Mouse (Mus musculus): ENCODE measurements at regions not wholly inside any gene's neighbourhood (a gene's known extent, or its start where the extent isn't known, plus 50 kb on each side); places are given as distances from the start of the nearest gene placed in this dataset.

DNA sequence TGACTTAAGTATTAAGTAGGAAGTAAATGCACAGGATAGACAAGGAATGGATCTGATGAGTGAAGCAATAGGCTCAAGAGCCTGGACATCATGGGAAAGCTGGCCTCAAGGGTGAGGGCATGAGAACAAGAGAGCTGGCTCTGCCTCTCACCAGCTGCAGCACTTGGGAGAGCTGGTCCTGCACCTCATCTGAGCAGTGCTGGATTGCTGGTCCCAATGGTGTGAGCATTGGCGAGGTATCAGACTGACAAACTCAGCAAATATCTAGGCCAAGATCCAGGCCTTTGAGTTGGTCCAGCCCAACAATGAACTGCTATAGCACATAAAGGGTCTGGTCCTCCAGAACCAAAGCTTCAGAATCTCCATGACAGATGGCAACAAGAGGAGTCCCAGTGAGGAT lies 298.5 kb upstream of the Ldb2 start:
- H3K4me2 ChIP-seq (ENCODE audit: low read depth, low read length): no peak overlapping the region
- no peak overlapping the region for H3K4me3 ChIP-seq (ENCODE audit: low read depth, low read length)
- H3K9ac ChIP-seq (ENCODE audit: low read depth, low read length): no peak overlapping the region
- no peaks in the 10 kb centered on the region for H3K4me1 ChIP-seq (ENCODE audit: control insufficient read depth, low read depth, low read length)
- WGBS (ENCODE audit: insufficient replicate concordance): 42% methylated on average over 1 of the region's 1 CpGs
- ATAC-seq (ENCODE audit: low read depth): no peak
- no peaks in the 10 kb centered on the region for H3K27me3 ChIP-seq (ENCODE audit: control insufficient read depth, insufficient read depth, low read depth, low read length)
- H3K36me3 ChIP-seq (ENCODE audit: control insufficient read depth, insufficient read depth): no peaks in the 10 kb centered on the region
- no peaks in the 10 kb centered on the region for H3K9me3 ChIP-seq (replicated peaks; ENCODE audit: control insufficient read depth, low read length)
- H3K27ac ChIP-seq (ENCODE audit: low read length): no peak overlapping the region

DNA sequence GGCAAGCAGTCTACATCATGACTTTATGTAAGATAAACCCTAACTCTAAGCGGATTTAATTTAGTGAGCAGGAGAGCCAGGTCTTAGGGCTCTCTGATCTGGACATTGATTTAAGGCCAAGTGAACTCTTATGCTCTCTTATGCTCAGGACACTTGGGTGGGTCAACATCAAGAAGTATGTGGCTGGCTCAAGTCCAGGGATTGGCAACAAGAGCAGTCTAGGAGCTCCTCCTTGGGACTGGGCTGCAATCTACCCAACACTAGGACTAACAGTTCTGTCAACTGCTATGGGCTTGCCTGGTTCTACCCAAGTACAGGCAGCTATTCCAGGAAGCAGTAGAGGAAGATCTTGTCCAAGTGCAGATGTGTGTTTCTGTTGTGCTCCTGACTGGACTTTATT lies 285.3 kb upstream of the Ldb2 start:
- ATAC-seq (ENCODE audit: low read depth): no peak
- Histone ChIP-seq H3K9me3 (replicated peaks; ENCODE audit: control insufficient read depth, low read length) (no peaks in the 10 kb centered on the region), H3K4me2 (ENCODE audit: low read depth, low read length) (no peak overlapping the region), H3K27me3 (ENCODE audit: control insufficient read depth, insufficient read depth, low read depth, low read length) (no peaks in the 10 kb centered on the region), H3K36me3 (ENCODE audit: control insufficient read depth, insufficient read depth) (no peaks in the 10 kb centered on the region), H3K27ac (ENCODE audit: low read length) (no peak overlapping the region), H3K9ac (ENCODE audit: low read depth, low read length) (no peak overlapping the region), H3K4me1 (ENCODE audit: control insufficient read depth, low read depth, low read length) (no peaks in the 10 kb centered on the region), H3K4me3 (ENCODE audit: low read depth, low read length) (no peak overlapping the region)
- whole genome bisulfite sequencing (ENCODE audit: insufficient replicate concordance): 63% methylated on average over 1 of the region's 1 CpGs

DNA sequence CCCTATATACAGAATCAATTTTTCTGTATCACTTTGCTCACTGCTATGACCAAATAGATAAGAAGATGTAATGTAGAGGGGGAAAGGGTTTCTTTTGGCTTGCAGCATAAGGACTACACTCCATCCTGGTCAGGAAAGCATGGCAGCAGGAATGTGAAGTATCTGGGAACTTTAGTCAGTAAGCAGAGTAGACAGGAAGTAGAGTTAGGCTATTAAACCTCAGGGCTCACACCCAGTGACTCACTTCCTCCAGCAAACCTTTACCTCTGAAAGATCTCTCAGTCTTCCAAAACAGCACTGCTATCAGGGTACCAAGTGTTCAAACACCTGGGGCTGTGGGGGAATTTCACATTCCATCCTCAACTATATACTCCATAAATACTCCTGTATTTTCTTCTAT lies 283.1 kb upstream of the Ldb2 start:
- ATAC-seq (ENCODE audit: low read depth): no peak
- Histone ChIP-seq H3K9ac (ENCODE audit: low read depth, low read length) (no peak overlapping the region), H3K4me3 (ENCODE audit: low read depth, low read length) (no peak overlapping the region), H3K4me2 (ENCODE audit: low read depth, low read length) (no peak overlapping the region), H3K4me1 (ENCODE audit: control insufficient read depth, low read depth, low read length) (no peaks in the 10 kb centered on the region), H3K36me3 (ENCODE audit: control insufficient read depth, insufficient read depth) (no peaks in the 10 kb centered on the region), H3K27me3 (ENCODE audit: control insufficient read depth, insufficient read depth, low read depth, low read length) (no peaks in the 10 kb centered on the region), H3K9me3 (replicated peaks; ENCODE audit: control insufficient read depth, low read length) (no peaks in the 10 kb centered on the region), H3K27ac (ENCODE audit: low read length) (no peak overlapping the region)

DNA sequence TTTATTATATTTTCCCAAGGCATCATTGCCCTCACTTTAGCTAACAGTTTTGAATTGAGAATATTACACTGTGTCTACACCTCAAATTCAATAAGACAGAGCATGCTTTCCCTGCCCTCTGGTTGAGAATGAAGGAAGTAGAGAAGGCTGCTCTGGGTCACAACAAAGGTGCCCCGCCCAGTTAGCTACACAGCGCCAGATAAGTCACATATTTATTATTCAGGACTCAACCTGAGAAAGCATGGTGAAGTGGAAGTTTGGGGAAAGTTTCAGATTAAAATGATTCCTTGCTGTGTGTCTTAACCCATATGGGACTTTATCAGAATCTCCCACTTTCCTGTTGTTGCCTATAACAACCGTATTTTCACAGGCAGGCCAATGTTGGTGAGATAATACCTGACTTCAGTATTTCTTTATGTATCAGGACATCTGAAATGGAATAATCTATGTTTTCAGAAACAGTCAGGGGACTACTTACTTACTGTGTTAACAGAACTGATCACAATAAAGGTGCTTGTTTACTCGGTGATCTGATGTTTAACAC lies 276.9 kb upstream of the Ldb2 start:
- Histone ChIP-seq H3K27ac (ENCODE audit: low read length) (no peak overlapping the region), H3K4me3 (ENCODE audit: low read depth, low read length) (no peak overlapping the region), H3K4me1 (ENCODE audit: control insufficient read depth, low read depth, low read length) (no peaks in the 10 kb centered on the region), H3K9ac (ENCODE audit: low read depth, low read length) (no peak overlapping the region), H3K27me3 (ENCODE audit: control insufficient read depth, insufficient read depth, low read depth, low read length) (no peaks in the 10 kb centered on the region), H3K4me2 (ENCODE audit: low read depth, low read length) (no peak overlapping the region), H3K36me3 (ENCODE audit: control insufficient read depth, insufficient read depth) (no peaks in the 10 kb centered on the region), H3K9me3 (replicated peaks; ENCODE audit: control insufficient read depth, low read length) (no peaks in the 10 kb centered on the region)
- no peak for ATAC-seq (ENCODE audit: low read depth)
- 47% methylated on average over 4 of the region's 4 CpGs for WGBS (ENCODE audit: insufficient replicate concordance)

DNA sequence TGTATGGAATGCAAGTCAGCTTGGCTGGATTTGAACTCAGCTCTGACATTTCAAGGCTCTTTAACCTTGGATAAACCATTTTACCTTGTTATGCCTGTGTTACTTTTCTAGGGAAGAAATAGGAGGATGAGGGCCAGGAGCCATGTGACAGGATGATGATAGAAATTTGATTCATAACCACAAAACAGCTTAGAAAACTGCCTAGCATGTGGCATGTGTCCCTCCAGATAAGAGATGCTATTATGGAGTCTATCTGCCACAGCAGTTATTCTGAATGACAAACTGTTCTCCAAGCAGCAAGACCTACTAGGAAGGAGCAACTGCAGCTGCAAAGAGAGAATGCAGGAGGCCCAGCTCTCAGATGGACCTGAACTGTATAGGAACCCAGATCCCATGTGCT lies 275.7 kb upstream of the Ldb2 start:
- no peaks in the 10 kb centered on the region for H3K27me3 ChIP-seq (ENCODE audit: control insufficient read depth, insufficient read depth, low read depth, low read length)
- H3K4me3 ChIP-seq (ENCODE audit: low read depth, low read length): no peak overlapping the region
- no peaks in the 10 kb centered on the region for H3K9me3 ChIP-seq (replicated peaks; ENCODE audit: control insufficient read depth, low read length)
- no peaks in the 10 kb centered on the region for H3K36me3 ChIP-seq (ENCODE audit: control insufficient read depth, insufficient read depth)
- ATAC-seq (ENCODE audit: low read depth): no peak
- no peak overlapping the region for H3K27ac ChIP-seq (ENCODE audit: low read length)
- H3K4me1 ChIP-seq (ENCODE audit: control insufficient read depth, low read depth, low read length): no peaks in the 10 kb centered on the region
- no peak overlapping the region for H3K4me2 ChIP-seq (ENCODE audit: low read depth, low read length)
- no peak overlapping the region for H3K9ac ChIP-seq (ENCODE audit: low read depth, low read length)

DNA sequence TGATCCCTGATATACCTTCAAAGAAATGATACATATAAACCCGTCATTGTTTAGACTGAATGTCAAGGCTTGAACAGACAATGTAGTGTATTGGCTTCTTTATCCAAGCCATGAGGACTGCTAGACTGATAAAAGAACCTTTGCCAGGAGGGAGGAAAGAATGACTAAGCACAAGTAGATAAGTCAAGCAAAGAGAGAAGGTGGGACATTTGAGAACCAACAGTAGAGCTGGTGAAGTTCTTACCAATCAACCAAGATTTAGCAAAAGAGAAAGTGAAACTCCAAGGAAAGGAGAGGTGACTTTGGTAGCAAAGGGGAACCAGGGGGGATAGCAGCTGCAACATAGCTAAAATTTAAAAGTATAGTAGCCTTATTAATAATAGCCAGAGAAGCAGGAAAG lies 273.0 kb upstream of the Ldb2 start:
- Histone ChIP-seq H3K4me2 (ENCODE audit: low read depth, low read length) (no peak overlapping the region), H3K9me3 (replicated peaks; ENCODE audit: control insufficient read depth, low read length) (no peaks in the 10 kb centered on the region), H3K4me3 (ENCODE audit: low read depth, low read length) (no peak overlapping the region), H3K36me3 (ENCODE audit: control insufficient read depth, insufficient read depth) (no peaks in the 10 kb centered on the region), H3K27me3 (ENCODE audit: control insufficient read depth, insufficient read depth, low read depth, low read length) (no peaks in the 10 kb centered on the region), H3K9ac (ENCODE audit: low read depth, low read length) (no peak overlapping the region), H3K27ac (ENCODE audit: low read length) (no peak overlapping the region), H3K4me1 (ENCODE audit: control insufficient read depth, low read depth, low read length) (no peaks in the 10 kb centered on the region)
- no peak for ATAC-seq (ENCODE audit: low read depth)
- 53% methylated on average over 1 of the region's 1 CpGs for WGBS (ENCODE audit: insufficient replicate concordance)

DNA sequence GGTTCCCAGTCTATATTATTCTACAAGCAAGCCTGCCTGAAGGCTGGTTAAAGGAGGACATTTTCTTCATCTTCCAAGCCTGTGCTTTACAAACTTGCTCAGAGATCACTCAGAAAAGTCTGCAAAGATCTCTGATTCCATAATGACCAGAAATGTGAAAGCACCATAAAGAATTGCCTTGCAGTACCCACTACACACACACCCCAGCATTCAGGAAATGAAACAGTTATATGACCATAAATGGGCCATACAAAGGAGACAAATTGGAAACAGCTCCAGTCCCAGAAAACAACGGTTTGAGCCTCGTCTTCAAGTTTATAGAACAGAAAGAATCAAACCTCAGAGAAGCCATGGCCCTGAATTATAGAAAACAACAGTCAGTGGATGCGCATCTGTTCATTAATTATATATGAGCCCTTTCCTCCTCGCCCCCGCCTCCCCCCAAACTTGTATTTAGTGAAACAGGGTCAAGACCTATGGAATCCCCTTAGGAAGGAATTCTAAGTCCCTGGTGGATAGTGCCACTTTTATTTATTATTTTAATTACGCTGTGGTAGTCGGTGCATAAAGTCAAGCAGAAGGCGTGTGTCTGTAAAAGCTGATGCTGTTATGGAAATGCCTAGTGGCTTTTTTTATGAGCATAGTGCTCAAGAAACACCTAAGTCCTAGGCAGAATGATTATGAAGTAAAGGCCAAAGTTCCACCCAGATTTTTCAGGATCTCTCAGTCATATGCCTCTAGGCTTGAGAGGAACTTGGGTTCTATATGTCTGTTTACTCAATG lies 266.6 kb upstream of the Ldb2 start:
- H3K9me3 ChIP-seq (replicated peaks; ENCODE audit: control insufficient read depth, low read length): no peaks in the 10 kb centered on the region
- no peak for ATAC-seq (ENCODE audit: low read depth)
- H3K4me3 ChIP-seq (ENCODE audit: low read depth, low read length): no peak overlapping the region
- 71% methylated on average over 8 of the region's 8 CpGs for WGBS (ENCODE audit: insufficient replicate concordance)
- H3K27ac ChIP-seq (ENCODE audit: low read length): no peak overlapping the region
- no peaks in the 10 kb centered on the region for H3K36me3 ChIP-seq (ENCODE audit: control insufficient read depth, insufficient read depth)
- no peak overlapping the region for H3K4me2 ChIP-seq (ENCODE audit: low read depth, low read length)
- H3K9ac ChIP-seq (ENCODE audit: low read depth, low read length): no peak overlapping the region
- H3K27me3 ChIP-seq (ENCODE audit: control insufficient read depth, insufficient read depth, low read depth, low read length): no peaks in the 10 kb centered on the region
- no peaks in the 10 kb centered on the region for H3K4me1 ChIP-seq (ENCODE audit: control insufficient read depth, low read depth, low read length)

DNA sequence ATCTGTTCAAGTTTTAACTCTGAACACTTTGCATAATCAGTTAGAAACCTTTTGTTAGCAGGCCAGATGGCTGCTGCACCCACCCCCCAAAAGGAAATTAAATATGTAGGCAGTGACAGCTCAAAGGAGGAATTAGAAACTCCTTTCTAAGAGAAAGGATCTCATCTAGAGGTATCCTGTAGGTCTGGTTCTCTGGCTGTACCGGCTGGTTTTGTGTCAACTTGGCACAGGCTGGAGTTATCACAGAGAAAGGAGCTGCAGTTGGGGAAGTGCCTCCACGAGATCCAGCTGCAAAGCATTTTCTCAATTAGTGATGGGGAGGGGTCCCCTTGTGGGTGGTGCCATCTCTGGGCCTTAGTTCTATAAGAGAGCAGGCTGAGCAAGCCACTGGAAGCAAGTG lies 263.1 kb upstream of the Ldb2 start:
- no peak overlapping the region for H3K27ac ChIP-seq (ENCODE audit: low read length)
- H3K27me3 ChIP-seq (ENCODE audit: control insufficient read depth, insufficient read depth, low read depth, low read length): no peaks in the 10 kb centered on the region
- no peak overlapping the region for H3K4me3 ChIP-seq (ENCODE audit: low read depth, low read length)
- no peak overlapping the region for H3K9ac ChIP-seq (ENCODE audit: low read depth, low read length)
- no peaks in the 10 kb centered on the region for H3K9me3 ChIP-seq (replicated peaks; ENCODE audit: control insufficient read depth, low read length)
- H3K4me1 ChIP-seq (ENCODE audit: control insufficient read depth, low read depth, low read length): no peaks in the 10 kb centered on the region
- H3K4me2 ChIP-seq (ENCODE audit: low read depth, low read length): no peak overlapping the region
- WGBS (ENCODE audit: insufficient replicate concordance): 48% methylated on average over 2 of the region's 2 CpGs
- H3K36me3 ChIP-seq (ENCODE audit: control insufficient read depth, insufficient read depth): no peaks in the 10 kb centered on the region
- ATAC-seq (ENCODE audit: low read depth): no peak

GRCm38 (mm10) chr5:45055276-45055959 lies 255.9 kb upstream of the Ldb2 start:
- Histone ChIP-seq H3K4me2 (ENCODE audit: low read depth, low read length) (no peak overlapping the region), H3K27ac (ENCODE audit: low read length) (no peak overlapping the region), H3K36me3 (ENCODE audit: control insufficient read depth, insufficient read depth) (no peaks in the 10 kb centered on the region), H3K9ac (ENCODE audit: low read depth, low read length) (no peak overlapping the region), H3K9me3 (replicated peaks; ENCODE audit: control insufficient read depth, low read length) (no peaks in the 10 kb centered on the region), H3K4me3 (ENCODE audit: low read depth, low read length) (no peak overlapping the region), H3K27me3 (ENCODE audit: control insufficient read depth, insufficient read depth, low read depth, low read length) (no peaks in the 10 kb centered on the region), H3K4me1 (ENCODE audit: control insufficient read depth, low read depth, low read length) (no peaks in the 10 kb centered on the region)
- no peak for ATAC-seq (ENCODE audit: low read depth)
- WGBS (ENCODE audit: insufficient replicate concordance): 64% methylated on average over 4 of the region's 4 CpGs

Measured in liver, embryonic 16.5 days (tissue).